Mouse (Mus musculus) spleen, postnatal 10 days (tissue): ENCODE data around the gene Zcchc14.
A peak's percentile ranks its signal among the peaks of the same experiment; 100 is the strongest.

Experiments
- DNase-seq, 2 experiments: peaks; one replicate each; pipeline ENCODE4 v3.0.0; 2021 to 2022; ENCODE audit warnings: low spot score in 2 of 2

Gene Zcchc14

DNA sequence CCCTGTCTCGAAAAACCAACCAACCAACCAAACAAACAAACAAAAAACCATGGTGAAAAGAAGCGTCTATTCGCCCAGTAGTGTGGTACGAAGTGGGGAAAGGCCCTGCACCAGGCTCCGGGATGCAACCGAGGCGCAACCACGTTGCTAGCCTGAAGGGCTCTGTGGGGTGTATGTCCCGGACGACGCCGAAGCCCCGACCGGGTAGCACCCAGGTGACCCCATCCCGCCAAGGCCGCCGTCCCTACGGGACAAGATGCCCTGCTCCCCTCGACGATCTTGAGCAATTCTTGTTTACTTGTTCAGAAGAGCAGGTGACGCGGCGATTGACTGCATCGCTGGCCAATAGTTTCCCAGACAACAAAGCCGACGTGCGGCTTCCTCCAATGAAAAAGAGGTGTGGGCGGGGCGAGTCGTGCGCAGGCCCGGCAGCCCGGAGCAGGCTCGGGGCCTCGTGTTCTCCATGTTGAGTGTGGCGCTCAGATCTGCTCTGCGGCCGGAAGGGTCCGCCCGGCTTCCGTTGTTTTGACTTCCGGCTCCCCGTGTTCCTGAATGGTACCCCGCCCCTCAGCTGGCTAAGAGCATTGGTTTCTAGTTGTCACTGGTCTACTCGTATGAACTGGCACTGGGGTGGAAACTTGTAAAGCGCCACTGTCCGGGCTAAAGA, 67.4 kb downstream of the Zcchc14 start:
- peak; percentile 99 to 100 for DNase-seq

DNA sequence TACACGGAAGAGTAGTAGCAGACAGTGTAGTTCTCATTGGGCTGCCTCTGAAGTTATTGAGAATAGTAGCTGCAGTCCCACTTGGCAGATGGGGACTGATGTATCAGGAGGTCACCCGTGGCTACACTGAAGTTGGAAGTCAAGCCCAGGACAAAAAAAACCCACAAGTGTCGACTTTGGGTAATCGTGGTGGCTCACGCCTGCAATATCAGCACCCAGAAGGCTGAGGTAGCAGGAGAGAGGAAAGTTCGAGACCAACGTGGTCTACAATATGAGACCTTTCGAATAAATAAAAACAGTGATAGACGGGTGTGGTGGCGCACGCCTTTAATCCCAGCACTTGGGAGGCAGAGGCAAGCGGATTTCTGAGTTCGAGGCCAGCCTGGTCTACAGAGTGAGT, 68.0 kb downstream of the Zcchc14 start:
- DNase-seq: peak; percentile 43

- no peak for DNase-seq
Observed at GRCm38 (mm10) chr8:121583653-121584052, 69.0 kb downstream of the Zcchc14 start.

DNA sequence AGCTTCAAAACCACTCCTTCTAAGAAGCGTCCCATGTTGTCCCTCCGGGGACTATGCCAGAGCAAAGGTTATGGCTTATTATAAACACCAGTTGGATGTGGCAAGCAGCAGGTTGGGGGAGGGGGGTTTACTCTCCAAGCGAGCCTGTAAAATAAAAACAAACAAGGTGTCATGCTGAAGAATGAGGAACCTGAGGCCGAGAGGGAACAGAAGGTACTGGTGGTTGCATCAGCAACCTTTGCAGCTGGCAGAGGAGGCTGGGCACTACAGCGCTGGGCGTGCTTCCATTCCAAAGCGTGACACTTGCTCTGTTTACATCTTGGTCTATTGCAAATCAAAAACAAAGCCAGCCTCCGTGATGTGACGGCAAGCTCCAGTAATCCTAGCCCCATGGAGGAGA, 72.2 kb downstream of the Zcchc14 start:
- DNase-seq: no peak

GRCm38 (mm10) chr8:121578676-121579451, 73.8 kb downstream of the Zcchc14 start, which contains the start of gene Fbxo31:
TSS of gene Fbxo31 (minus strand) at chr8:121578806.
- peak; percentile 78 to 98 for DNase-seq

GRCm38 (mm10) chr8:121577751-121578675, 74.7 kb downstream of the Zcchc14 start:
- peak in 1 of 2 experiments; percentile 29 for DNase-seq

GRCm38 (mm10) chr8:121575661-121576060, 77.0 kb downstream of the Zcchc14 start:
- DNase-seq: no peak

DNA sequence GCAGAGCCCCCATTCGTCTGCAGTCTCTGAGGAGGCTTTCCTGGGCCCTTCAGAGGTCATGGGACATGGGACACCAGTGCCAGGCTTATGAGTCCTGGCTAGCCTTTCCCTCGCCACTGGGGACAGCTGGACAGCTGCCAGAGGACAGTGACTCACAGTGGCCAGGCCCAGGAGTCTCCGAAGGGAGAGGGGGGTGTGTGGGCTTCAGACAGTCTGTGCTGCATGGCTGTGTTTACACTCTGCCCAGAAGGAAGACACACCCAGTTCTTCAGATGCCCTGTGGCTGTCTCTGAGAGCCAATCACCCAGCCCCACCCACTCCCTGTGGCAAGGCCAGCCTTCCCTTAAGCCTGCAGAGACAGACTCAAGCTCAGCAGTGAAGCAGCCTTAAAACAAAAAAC, 79.4 kb downstream of the Zcchc14 start:
- peak in 1 of 2 experiments; percentile 55 for DNase-seq

- no peak for DNase-seq
Observed at GRCm38 (mm10) chr8:121572121-121572520, 80.6 kb downstream of the Zcchc14 start.

GRCm38 (mm10) chr8:121570801-121571200, 81.9 kb downstream of the Zcchc14 start:
- DNase-seq: no peak

DNA sequence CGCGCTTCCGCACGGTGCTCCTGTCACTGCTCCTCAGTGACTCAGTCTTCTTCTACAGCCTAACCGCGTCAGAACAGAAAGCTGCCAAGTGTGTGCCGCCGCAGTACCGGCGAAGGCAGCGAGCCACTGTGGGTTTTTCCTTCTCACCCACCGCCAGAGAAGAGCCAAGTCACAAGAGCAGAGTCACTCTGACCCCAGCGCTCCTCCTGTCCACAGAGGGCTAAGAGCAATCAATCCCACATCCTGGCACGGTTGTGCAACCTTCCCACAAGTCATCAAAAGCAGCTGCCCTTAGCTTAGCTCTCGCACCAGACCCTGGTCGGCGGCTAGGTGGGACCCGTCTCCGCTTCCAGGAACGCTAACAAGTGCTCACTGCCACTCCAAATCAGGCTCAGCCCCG, 82.4 kb downstream of the Zcchc14 start:
- no peak for DNase-seq

DNA sequence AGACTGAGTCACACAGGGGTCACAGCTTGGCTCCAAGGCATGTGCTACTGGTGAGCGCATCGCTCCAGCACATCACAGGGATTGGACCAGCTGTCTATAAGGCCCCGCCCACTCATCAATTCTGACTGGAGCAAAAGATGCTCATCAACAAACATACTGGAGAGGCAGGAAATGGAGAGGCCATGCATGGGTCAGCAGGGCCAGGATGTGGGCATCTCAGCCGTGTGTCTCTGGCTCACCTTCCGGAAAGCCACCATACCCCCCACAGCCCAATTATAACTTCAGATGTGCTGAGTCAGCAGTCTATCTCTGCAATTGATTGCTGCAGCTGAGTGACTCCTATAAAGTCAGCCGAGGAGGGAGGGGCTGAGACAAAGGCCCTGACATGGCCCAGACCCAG, 84.4 kb downstream of the Zcchc14 start:
- DNase-seq: no peak

DNA sequence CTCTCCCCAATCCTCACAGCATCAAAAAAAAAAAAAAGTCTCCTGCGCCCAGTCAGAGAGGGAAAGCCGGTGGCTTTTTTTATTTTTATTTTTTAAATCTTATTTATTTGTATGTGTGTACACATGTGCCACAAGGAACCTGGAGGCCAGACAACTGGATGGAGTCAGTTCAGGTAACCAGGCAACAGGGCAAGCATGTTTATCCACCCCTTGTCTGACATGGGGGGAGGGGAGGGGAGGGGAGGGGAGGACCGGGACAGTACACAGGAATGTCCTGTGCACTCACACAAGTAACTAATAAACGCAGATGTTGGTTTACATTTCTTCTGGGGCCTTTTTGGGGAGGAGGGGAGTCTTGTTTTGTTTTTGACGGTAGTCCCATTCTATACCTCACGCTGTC, 89.0 kb downstream of the Zcchc14 start:
- no peak for DNase-seq

- DNase-seq: no peak
Observed at GRCm38 (mm10) chr8:121562941-121563351, 89.8 kb downstream of the Zcchc14 start.

- DNase-seq: no peak
Observed at GRCm38 (mm10) chr8:121561636-121562345, 90.9 kb downstream of the Zcchc14 start.

DNA sequence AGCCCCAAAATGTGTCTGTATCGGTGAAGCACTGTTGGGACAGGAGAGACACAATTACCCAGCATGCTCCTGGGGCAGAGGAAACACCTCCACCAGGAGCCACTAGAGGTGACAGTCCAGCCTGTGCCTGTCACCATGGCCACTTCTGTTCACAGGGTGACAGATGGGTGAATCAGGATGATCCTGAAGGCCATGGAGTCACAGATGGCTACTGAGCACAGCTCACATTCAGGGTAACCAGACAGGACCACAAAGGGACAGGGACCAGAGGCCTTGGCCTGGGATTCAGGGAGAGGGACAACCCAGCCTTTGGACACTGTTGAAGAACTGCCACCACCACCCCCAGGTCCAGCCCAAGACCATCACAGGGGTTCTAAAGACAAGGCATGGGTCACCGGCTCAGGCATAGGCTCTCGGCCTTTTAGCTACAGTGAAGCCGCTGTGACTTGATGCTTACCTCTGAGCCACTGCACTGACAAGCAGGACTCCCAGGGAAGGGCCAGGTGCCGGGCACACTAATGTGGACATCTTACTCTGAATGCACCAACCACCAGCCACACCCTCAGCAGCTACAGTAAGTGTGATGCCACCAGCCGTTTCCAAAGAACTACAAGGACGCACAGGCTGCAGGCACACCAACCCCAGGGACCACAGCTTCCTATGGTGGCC, 92.1 kb downstream of the Zcchc14 start:
- no peak for DNase-seq

DNA sequence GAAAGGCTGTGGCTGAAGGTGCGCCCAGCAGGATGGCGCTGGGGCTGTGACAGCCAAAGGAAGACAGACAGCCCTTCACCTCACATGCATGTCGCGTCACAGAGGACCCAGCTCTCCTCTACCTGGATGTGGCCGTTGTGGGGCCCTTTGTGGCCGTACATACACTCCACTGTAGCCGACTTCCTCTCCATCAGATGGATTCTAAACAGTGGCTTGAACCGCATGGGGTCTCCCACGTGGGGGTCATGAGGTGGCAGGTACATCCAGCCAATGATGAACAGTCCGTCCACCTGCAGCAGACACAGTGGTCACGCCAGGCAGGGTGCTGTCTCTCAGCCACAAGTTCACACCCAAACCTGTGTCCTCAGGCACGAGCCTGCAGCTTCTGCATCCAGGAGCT, 92.9 kb downstream of the Zcchc14 start:
- no peak for DNase-seq

DNA sequence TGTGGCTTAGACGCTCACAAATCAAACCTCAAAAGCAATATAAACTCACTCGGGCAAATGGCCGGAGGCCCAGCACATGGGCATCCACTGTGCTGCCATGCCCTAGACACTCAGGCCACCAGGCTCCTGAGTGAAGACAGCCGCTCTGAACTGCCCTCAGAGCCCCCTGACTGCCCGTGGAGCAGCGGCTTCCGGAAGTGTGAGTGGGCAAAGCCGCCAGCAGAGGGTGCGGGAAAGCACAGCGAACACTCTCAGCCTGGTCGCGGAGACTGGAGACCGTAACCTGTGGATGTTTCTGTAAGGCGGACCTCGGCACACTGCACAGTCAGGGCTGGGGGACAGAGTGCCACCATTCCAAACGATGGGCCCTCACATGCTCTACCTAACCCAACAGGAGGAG, 94.2 kb downstream of the Zcchc14 start:
- no peak for DNase-seq

DNA sequence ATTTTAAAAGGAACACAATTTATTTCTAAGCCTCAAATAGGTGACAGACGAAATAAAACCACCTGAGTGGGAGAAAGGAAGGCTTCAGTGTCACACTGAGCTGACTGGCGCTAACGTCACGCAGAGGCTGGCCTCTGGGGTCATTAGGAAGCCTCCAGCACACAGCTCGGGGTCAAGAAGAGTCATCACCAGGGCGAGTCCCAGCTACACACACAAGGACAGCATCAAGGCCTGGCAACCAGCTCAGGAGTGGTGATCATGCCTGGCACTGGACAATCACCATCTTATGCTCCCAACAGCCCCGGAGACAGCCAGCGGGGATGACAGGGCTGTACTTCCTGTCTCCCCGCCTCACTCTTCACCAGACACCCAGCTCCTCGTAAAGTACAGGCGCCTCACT, 95.0 kb downstream of the Zcchc14 start:
- no peak for DNase-seq

- no peak for DNase-seq
Observed at GRCm38 (mm10) chr8:121553831-121554475, 98.7 kb downstream of the Zcchc14 start.
